Mouse (Mus musculus): ENCODE data around the gene 2410137M14Rik.

DNA sequence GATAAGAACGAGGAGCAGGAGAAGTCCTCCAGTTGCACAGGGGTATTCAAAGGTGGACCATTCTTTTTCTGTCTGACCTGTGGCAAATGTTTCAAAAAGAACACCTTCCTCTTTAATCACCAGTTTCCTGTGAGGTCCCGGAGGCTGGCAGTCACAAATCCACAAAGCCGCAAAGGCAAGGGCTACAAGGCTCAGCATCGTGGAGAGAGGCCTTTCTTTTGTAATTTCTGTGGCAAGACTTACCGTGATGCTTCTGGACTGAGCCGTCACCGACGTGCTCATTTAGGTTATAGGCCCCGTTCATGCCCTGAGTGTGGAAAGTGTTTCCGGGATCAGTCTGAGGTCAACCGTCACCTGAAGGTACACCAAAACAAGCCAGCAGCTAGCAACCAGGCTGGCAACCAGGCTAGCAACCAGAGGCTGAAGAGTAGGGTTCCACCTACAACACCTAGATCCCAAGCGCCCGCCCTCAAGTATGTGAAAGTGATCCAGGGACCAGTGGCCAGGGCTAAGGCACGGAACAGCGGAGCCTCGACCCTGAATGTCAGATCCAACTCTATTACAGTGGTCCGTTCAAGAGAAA, 28.5 kb upstream of the 2410137M14Rik start:
- TF ChIP-seq CHD2 (IDR thresholded peaks at IDR 0.05; ENCODE audit: low read length), result no peak
- TF ChIP-seq CTCF (conservative IDR thresholded peaks at IDR 0.05 in 1 of 2, IDR thresholded peaks at IDR 0.05 in 1 of 2; ENCODE audit: low read depth in 2 of 2, low read length in 2 of 2), result no peak
- TF ChIP-seq MAZ (IDR thresholded peaks at IDR 0.05; ENCODE audit: low read depth, low read length), result no peak
- TF ChIP-seq GABPA (IDR thresholded peaks at IDR 0.05; ENCODE audit: insufficient replicate concordance, low read depth, low read length), result no peak
- no peak for TF ChIP-seq BHLHE40 (IDR thresholded peaks at IDR 0.05; ENCODE audit: low read depth, low read length)
- TF ChIP-seq MXI1 (IDR thresholded peaks at IDR 0.05; ENCODE audit: low read depth, low read length), result no peak
- TF ChIP-seq KAT2A (IDR thresholded peaks at IDR 0.05; ENCODE audit: insufficient replicate concordance, low read length), result no peak
- TF ChIP-seq RAD21 (IDR thresholded peaks at IDR 0.05; ENCODE audit: low read depth, low read length), result no peak
- TF ChIP-seq POLR2A (IDR thresholded peaks at IDR 0.05; ENCODE audit: low read depth, low read length), result no peak
- no peak for TF ChIP-seq ZNF384 (IDR thresholded peaks at IDR 0.05; ENCODE audit: low read depth, low read length)
